Mouse (Mus musculus): Measurements from ENCODE around the gene Dusp5. TPM values are rescaled to one million over a fixed set of nuclear protein-coding genes. Genes with fewer than 3 reads are reported as not detected.

The Dusp5 gene
- polyA plus RNA-seq, 1 experiment from 2014 or later: 5.0 TPM

DNA sequence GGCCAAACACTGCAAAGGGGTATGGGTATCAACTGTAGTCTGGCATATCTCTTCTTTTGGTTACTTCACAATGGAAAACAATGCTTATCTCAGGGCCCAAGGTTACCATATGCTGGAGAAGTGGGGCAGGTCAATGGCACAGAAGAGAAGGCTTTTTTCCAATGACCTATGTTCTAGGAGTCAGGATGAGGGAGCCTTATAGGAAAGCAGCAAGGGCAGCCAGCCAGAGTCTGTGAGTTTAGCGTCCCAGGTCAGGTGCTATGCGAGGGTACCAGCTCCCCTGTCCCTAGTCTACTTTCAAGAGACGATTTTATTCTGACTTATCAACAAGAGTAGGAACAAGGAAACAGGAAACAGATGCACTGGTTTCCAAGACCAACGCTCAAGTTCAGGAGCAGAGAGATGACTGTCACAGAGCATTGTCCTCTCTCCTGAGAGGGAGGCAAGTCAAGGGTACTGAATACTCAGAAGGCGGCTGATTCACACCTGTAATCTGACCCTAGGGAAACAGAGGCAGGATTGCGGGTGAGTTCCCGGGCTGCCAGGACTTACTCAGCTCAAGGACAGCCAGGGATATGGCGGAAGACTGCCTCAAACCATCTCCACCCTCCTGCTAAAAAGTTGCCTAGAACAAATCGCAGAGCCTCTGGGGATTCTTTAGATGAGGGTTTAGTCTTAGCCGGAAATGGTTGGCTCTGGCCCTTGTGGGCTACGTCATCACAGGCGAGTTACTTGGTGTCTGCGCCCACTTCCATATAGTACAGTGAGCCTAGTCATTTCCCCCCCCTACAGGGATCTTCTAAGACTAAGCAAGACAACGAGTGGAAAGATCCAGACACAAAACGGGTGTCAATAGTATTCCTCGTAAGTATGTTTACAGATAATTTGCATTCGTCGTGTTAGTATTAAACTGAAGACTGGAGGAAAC, 42.9 kb downstream of the Dusp5 start:
- Histone ChIP-seq H3K9ac (ENCODE audit: low read length) (no peak overlapping the region), H3K4me3 (ENCODE audit: low read depth, low read length) (no peak overlapping the region), H3K9me3 (ENCODE audit: control insufficient read depth, low read length) (no peaks in the 10 kb centered on the region), H3K4me1 (ENCODE audit: control insufficient read depth, insufficient read depth, low read length) (no peaks in the 10 kb centered on the region), H3K27me3 (ENCODE audit: control insufficient read depth, insufficient read depth, low read length) (no peaks in the 10 kb centered on the region), H3K4me2 (ENCODE audit: low read depth) (no peak overlapping the region), H3K36me3 (ENCODE audit: control insufficient read depth, insufficient read depth, low read length) (no peaks in the 10 kb centered on the region), H3K27ac (ENCODE audit: low read depth, low read length) (no peak overlapping the region)
- DNase-seq (ENCODE audit: low spot score) (no peak), ATAC-seq (ENCODE audit: insufficient read depth, low FRiP score, low TSS enrichment) (no peak)
- whole genome bisulfite sequencing: 81% methylated on average over 18 of the region's 18 CpGs

GRCm38 (mm10) chr19:53572607-53573006, 43.7 kb downstream of the Dusp5 start:
- DNase-seq (ENCODE audit: low spot score): no peak
- 92% methylated on average over 12 of the region's 12 CpGs for WGBS
- no peaks in the 10 kb centered on the region for H3K27me3 ChIP-seq (ENCODE audit: control insufficient read depth, insufficient read depth, low read length)

GRCm38 (mm10) chr19:53573151-53573550, 44.2 kb downstream of the Dusp5 start:
- H3K4me3 ChIP-seq (ENCODE audit: low read depth, low read length): no peak overlapping the region
- WGBS: 89% methylated on average over 3 of the region's 3 CpGs
- no peaks in the 10 kb centered on the region for H3K27me3 ChIP-seq (ENCODE audit: control insufficient read depth, insufficient read depth, low read length)
- ATAC-seq (ENCODE audit: insufficient read depth, low FRiP score, low TSS enrichment) (no peak), DNase-seq (ENCODE audit: low spot score) (no peak)
- H3K36me3 ChIP-seq (ENCODE audit: control insufficient read depth, insufficient read depth, low read length): no peaks in the 10 kb centered on the region
- H3K9me3 ChIP-seq (ENCODE audit: control insufficient read depth, low read length): no peaks in the 10 kb centered on the region
- H3K4me2 ChIP-seq (ENCODE audit: low read depth): no peak overlapping the region
- no peak overlapping the region for H3K27ac ChIP-seq (ENCODE audit: low read depth, low read length)
- H3K4me1 ChIP-seq (ENCODE audit: control insufficient read depth, insufficient read depth, low read length): no peaks in the 10 kb centered on the region
- H3K9ac ChIP-seq (ENCODE audit: low read length): no peak overlapping the region

More at GRCm38 (mm10) chr19:53572607-53573006, 43.7 kb downstream of the Dusp5 start:
- ATAC-seq (ENCODE audit: insufficient read depth, low FRiP score, low TSS enrichment): no peak
- H3K4me3 ChIP-seq (ENCODE audit: low read depth, low read length): no peak overlapping the region
- H3K9me3 ChIP-seq (ENCODE audit: control insufficient read depth, low read length): no peaks in the 10 kb centered on the region
- no peak overlapping the region for H3K9ac ChIP-seq (ENCODE audit: low read length)
- no peak overlapping the region for H3K27ac ChIP-seq (ENCODE audit: low read depth, low read length)
- H3K36me3 ChIP-seq (ENCODE audit: control insufficient read depth, insufficient read depth, low read length): no peaks in the 10 kb centered on the region
- H3K4me2 ChIP-seq (ENCODE audit: low read depth): no peak overlapping the region
- no peaks in the 10 kb centered on the region for H3K4me1 ChIP-seq (ENCODE audit: control insufficient read depth, insufficient read depth, low read length)

DNA sequence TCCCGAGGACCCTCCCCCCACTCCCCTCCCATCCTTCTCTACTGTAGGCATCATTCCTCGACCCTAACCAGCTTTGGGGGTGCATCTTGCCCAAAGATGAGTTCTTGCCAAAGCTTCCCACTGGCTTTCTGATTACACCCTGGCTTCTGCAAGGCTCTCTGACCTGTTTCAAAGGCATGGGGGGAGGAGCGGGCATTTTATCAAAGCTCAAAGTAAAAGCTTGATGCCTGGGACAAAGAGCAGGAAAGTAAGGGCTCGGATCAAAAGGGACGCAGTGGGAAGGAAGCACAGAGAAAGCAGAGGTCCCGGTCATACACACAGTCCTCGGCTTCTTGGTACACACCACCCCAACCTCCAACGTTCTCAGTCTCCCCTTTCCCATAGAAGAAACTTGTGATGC, 45.2 kb downstream of the Dusp5 start:
- WGBS: 55% methylated on average over 8 of the region's 8 CpGs
- no peak for DNase-seq (ENCODE audit: low spot score)
- no peak overlapping the region for H3K27ac ChIP-seq (ENCODE audit: low read depth, low read length)
- H3K9me3 ChIP-seq (ENCODE audit: control insufficient read depth, low read length): no peaks in the 10 kb centered on the region
- H3K27me3 ChIP-seq (ENCODE audit: control insufficient read depth, insufficient read depth, low read length): no peaks in the 10 kb centered on the region
- H3K4me2 ChIP-seq (ENCODE audit: low read depth): no peak overlapping the region
- H3K9ac ChIP-seq (ENCODE audit: low read length): no peak overlapping the region
- ATAC-seq (ENCODE audit: insufficient read depth, low FRiP score, low TSS enrichment): no peak
- no peaks in the 10 kb centered on the region for H3K4me1 ChIP-seq (ENCODE audit: control insufficient read depth, insufficient read depth, low read length)
- H3K4me3 ChIP-seq (ENCODE audit: low read depth, low read length): no peak overlapping the region
- H3K36me3 ChIP-seq (ENCODE audit: control insufficient read depth, insufficient read depth, low read length): no peaks in the 10 kb centered on the region

DNA sequence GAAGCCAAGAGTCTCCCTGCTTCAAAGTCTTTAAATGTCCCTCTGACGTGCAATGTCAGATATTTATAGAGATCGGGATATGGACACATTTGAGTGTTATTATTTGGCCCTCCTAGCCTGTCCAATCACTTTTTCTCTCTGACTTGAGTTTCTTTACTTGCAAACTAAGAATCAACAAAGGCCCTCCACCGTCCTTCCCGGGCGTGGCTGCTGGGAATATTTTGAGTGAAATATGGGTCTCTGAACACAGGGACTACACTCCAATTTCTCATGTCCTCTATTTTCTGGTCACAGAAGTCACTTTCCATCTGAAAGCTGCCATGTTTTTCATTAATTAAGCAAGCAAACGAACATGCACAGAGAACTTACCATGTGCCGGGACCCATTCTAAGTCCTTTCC, 45.6 kb downstream of the Dusp5 start:
- Histone ChIP-seq H3K27ac (ENCODE audit: low read depth, low read length) (no peak overlapping the region), H3K4me1 (ENCODE audit: control insufficient read depth, insufficient read depth, low read length) (no peaks in the 10 kb centered on the region), H3K9me3 (ENCODE audit: control insufficient read depth, low read length) (no peaks in the 10 kb centered on the region), H3K27me3 (ENCODE audit: control insufficient read depth, insufficient read depth, low read length) (no peaks in the 10 kb centered on the region), H3K4me2 (ENCODE audit: low read depth) (no peak overlapping the region), H3K36me3 (ENCODE audit: control insufficient read depth, insufficient read depth, low read length) (no peaks in the 10 kb centered on the region), H3K4me3 (ENCODE audit: low read depth, low read length) (no peak overlapping the region), H3K9ac (ENCODE audit: low read length) (no peak overlapping the region)
- ATAC-seq (ENCODE audit: insufficient read depth, low FRiP score, low TSS enrichment): no peak
- WGBS: 88% methylated on average over 7 of the region's 7 CpGs
- no peak for DNase-seq (ENCODE audit: low spot score)

GRCm38 (mm10) chr19:53575296-53576010, 46.5 kb downstream of the Dusp5 start:
- Histone ChIP-seq H3K9ac (ENCODE audit: low read length) (no peak overlapping the region), H3K4me1 (ENCODE audit: control insufficient read depth, insufficient read depth, low read length) (no peaks in the 10 kb centered on the region), H3K9me3 (ENCODE audit: control insufficient read depth, low read length) (no peaks in the 10 kb centered on the region), H3K4me2 (ENCODE audit: low read depth) (no peak overlapping the region), H3K36me3 (ENCODE audit: control insufficient read depth, insufficient read depth, low read length) (no peaks in the 10 kb centered on the region), H3K4me3 (ENCODE audit: low read depth, low read length) (no peak overlapping the region), H3K27ac (ENCODE audit: low read depth, low read length) (no peak overlapping the region), H3K27me3 (ENCODE audit: control insufficient read depth, insufficient read depth, low read length) (no peaks in the 10 kb centered on the region)
- no peak for ATAC-seq (ENCODE audit: insufficient read depth, low FRiP score, low TSS enrichment)
- DNase-seq (ENCODE audit: low spot score): no peak
- WGBS: 69% methylated on average over 4 of the region's 4 CpGs

GRCm38 (mm10) chr19:53576061-53576460, 47.2 kb downstream of the Dusp5 start:
- DNase-seq (ENCODE audit: low spot score): no peak
- no peak overlapping the region for H3K27ac ChIP-seq (ENCODE audit: low read depth, low read length)
- no peaks in the 10 kb centered on the region for H3K36me3 ChIP-seq (ENCODE audit: control insufficient read depth, insufficient read depth, low read length)
- no peaks in the 10 kb centered on the region for H3K9me3 ChIP-seq (ENCODE audit: control insufficient read depth, low read length)
- no peak overlapping the region for H3K4me2 ChIP-seq (ENCODE audit: low read depth)
- 96% methylated on average over 7 of the region's 7 CpGs for WGBS
- no peaks in the 10 kb centered on the region for H3K27me3 ChIP-seq (ENCODE audit: control insufficient read depth, insufficient read depth, low read length)
- no peak overlapping the region for H3K4me3 ChIP-seq (ENCODE audit: low read depth, low read length)
- no peak overlapping the region for H3K9ac ChIP-seq (ENCODE audit: low read length)
- no peaks in the 10 kb centered on the region for H3K4me1 ChIP-seq (ENCODE audit: control insufficient read depth, insufficient read depth, low read length)
- ATAC-seq (ENCODE audit: insufficient read depth, low FRiP score, low TSS enrichment): no peak

DNA sequence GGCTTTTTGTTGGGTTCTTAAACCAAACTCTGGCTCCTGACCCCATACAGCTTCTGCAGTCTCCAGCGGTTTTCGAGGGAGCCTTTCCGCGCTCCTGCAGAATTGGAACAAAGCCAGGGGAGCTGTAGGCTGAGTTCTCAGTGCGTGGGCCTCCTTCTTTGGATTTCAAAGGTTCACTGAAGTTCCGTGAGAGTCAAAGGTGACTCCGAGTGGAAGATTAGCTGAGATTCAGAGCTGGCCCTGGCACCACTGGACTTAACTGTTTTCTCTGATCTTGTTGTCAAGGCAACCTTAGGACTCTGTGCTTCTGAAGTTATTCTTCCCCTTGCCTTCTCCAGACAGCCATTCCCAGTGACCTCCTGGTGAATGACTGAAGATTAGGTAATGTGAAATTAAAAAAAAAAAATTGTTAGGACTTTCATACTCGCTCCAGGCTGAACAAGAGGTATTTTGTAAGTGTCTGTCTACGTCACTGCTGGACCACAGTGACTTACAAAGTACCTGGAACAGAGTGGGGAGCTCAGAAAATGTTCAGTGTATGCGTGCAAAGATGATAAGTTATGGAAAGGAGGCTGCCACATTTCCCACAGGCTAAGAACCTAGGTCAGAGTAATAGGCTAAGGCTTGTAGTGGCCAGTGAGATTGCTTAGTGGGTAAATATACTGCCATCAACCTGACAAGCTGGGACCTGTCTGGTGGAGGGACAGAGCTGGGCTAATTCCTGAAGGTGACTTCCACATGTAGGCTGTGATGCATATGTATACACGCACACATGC, 48.3 kb downstream of the Dusp5 start:
- Histone ChIP-seq H3K4me2 (ENCODE audit: low read depth) (no peak overlapping the region), H3K4me1 (ENCODE audit: control insufficient read depth, insufficient read depth, low read length) (no peaks in the 10 kb centered on the region), H3K36me3 (ENCODE audit: control insufficient read depth, insufficient read depth, low read length) (no peaks in the 10 kb centered on the region), H3K9ac (ENCODE audit: low read length) (no peak overlapping the region), H3K4me3 (ENCODE audit: low read depth, low read length) (no peak overlapping the region), H3K9me3 (ENCODE audit: control insufficient read depth, low read length) (no peaks in the 10 kb centered on the region), H3K27me3 (ENCODE audit: control insufficient read depth, insufficient read depth, low read length) (no peaks in the 10 kb centered on the region), H3K27ac (ENCODE audit: low read depth, low read length) (no peak overlapping the region)
- ATAC-seq (ENCODE audit: insufficient read depth, low FRiP score, low TSS enrichment) (no peak), DNase-seq (ENCODE audit: low spot score) (no peak)
- 76% methylated on average over 11 of the region's 11 CpGs for WGBS

All from neural tube, embryonic 11.5 days (tissue).